Mouse (Mus musculus): ENCODE measurements around the gene Mctp1. TPM values are rescaled to one million over a fixed set of nuclear protein-coding genes. Genes with fewer than 3 reads are reported as not detected.
"Not testable (repeated sequence)": the region's sequence is repeated elsewhere in the genome, so short reads cannot be mapped to it uniquely, and the experiment has no call there.

Gene Mctp1
- polyA plus RNA-seq, 1 experiment = 19.2 TPM

GRCm38 (mm10) chr13:76929152-76929551, 544.8 kb downstream of the Mctp1 start:
- H3K4me3 ChIP-seq (ENCODE audit: insufficient read depth, low read length) = no peak overlapping the region
- no peak overlapping the region for H3K27ac ChIP-seq (ENCODE audit: insufficient read depth, low read length)
- H3K4me1 ChIP-seq (ENCODE audit: control insufficient read depth, insufficient read depth, low read length) = no peaks in the 10 kb centered on the region
- TF ChIP-seq POLR2A (IDR thresholded peaks at IDR 0.05; ENCODE audit: extremely low read depth, insufficient read depth, low read length) = no peak

GRCm38 (mm10) chr13:76932933-76933332, 548.6 kb downstream of the Mctp1 start:
- TF ChIP-seq CTCF (IDR thresholded peaks at IDR 0.05; ENCODE audit: extremely low read depth, insufficient read depth, low read length) (no peak), POLR2A (IDR thresholded peaks at IDR 0.05; ENCODE audit: extremely low read depth, insufficient read depth, low read length) (no peak)
- Histone ChIP-seq H3K4me3 (ENCODE audit: insufficient read depth, low read length) (no peak overlapping the region), H3K27ac (ENCODE audit: insufficient read depth, low read length) (no peak overlapping the region), H3K4me1 (ENCODE audit: control insufficient read depth, insufficient read depth, low read length) (no peaks in the 10 kb centered on the region)

GRCm38 (mm10) chr13:76949234-76949633, 564.9 kb downstream of the Mctp1 start:
- TF ChIP-seq CTCF (IDR thresholded peaks at IDR 0.05; ENCODE audit: extremely low read depth, insufficient read depth, low read length) (no peak), POLR2A (IDR thresholded peaks at IDR 0.05; ENCODE audit: extremely low read depth, insufficient read depth, low read length) (no peak)
- Histone ChIP-seq H3K4me3 (ENCODE audit: insufficient read depth, low read length) (no peak overlapping the region), H3K27ac (ENCODE audit: insufficient read depth, low read length) (no peak overlapping the region), H3K4me1 (ENCODE audit: control insufficient read depth, insufficient read depth, low read length) (no peaks in the 10 kb centered on the region; the same call in 1 of the 2 replicates)

- TF ChIP-seq CTCF (IDR thresholded peaks at IDR 0.05; ENCODE audit: extremely low read depth, insufficient read depth, low read length) = no peak
- no peak for TF ChIP-seq POLR2A (IDR thresholded peaks at IDR 0.05; ENCODE audit: extremely low read depth, insufficient read depth, low read length)
Observed at GRCm38 (mm10) chr13:76967588-76967987, 583.3 kb downstream of the Mctp1 start.

GRCm38 (mm10) chr13:76969386-76969785, 585.1 kb downstream of the Mctp1 start:
- no peaks in the 10 kb centered on the region for H3K4me1 ChIP-seq (ENCODE audit: control insufficient read depth, insufficient read depth, low read length)
- TF ChIP-seq POLR2A (IDR thresholded peaks at IDR 0.05; ENCODE audit: extremely low read depth, insufficient read depth, low read length) (no peak), CTCF (IDR thresholded peaks at IDR 0.05; ENCODE audit: extremely low read depth, insufficient read depth, low read length) (peak; percentile 82)
- H3K27ac ChIP-seq (ENCODE audit: insufficient read depth, low read length) = no peak overlapping the region
- H3K4me3 ChIP-seq (ENCODE audit: insufficient read depth, low read length) = no peak overlapping the region

More at GRCm38 (mm10) chr13:76967588-76967987, 583.3 kb downstream of the Mctp1 start:
- H3K4me3 ChIP-seq (ENCODE audit: insufficient read depth, low read length) = no peak overlapping the region
- no peaks in the 10 kb centered on the region for H3K4me1 ChIP-seq (ENCODE audit: control insufficient read depth, insufficient read depth, low read length)
- H3K27ac ChIP-seq (ENCODE audit: insufficient read depth, low read length) = no peak overlapping the region

GRCm38 (mm10) chr13:76971046-76971445, 586.7 kb downstream of the Mctp1 start:
- H3K27ac ChIP-seq (ENCODE audit: insufficient read depth, low read length); H3K4me1 ChIP-seq (ENCODE audit: control insufficient read depth, insufficient read depth, low read length); H3K4me3 ChIP-seq (ENCODE audit: insufficient read depth, low read length): not testable (repeated sequence)

GRCm38 (mm10) chr13:77002628-77003027, 618.3 kb downstream of the Mctp1 start:
- H3K27ac ChIP-seq (ENCODE audit: insufficient read depth, low read length) = no peak overlapping the region
- no peak overlapping the region for H3K4me3 ChIP-seq (ENCODE audit: insufficient read depth, low read length)
- no peaks in the 10 kb centered on the region for H3K4me1 ChIP-seq (ENCODE audit: control insufficient read depth, insufficient read depth, low read length)
- no peak for TF ChIP-seq CTCF (IDR thresholded peaks at IDR 0.05; ENCODE audit: extremely low read depth, insufficient read depth, low read length)
- TF ChIP-seq POLR2A (IDR thresholded peaks at IDR 0.05; ENCODE audit: extremely low read depth, insufficient read depth, low read length) = no peak

- H3K27ac ChIP-seq (ENCODE audit: insufficient read depth, low read length) = no peak overlapping the region
- TF ChIP-seq POLR2A (IDR thresholded peaks at IDR 0.05; ENCODE audit: extremely low read depth, insufficient read depth, low read length) (no peak), CTCF (IDR thresholded peaks at IDR 0.05; ENCODE audit: extremely low read depth, insufficient read depth, low read length) (no peak)
Observed at GRCm38 (mm10) chr13:77003684-77004083, 619.3 kb downstream of the Mctp1 start.

GRCm38 (mm10) chr13:77018851-77019250, 634.5 kb downstream of the Mctp1 start:
- Histone ChIP-seq H3K27ac (ENCODE audit: insufficient read depth, low read length) (no peak overlapping the region), H3K4me3 (ENCODE audit: insufficient read depth, low read length) (no peak overlapping the region), H3K4me1 (ENCODE audit: control insufficient read depth, insufficient read depth, low read length) (no peaks in the 10 kb centered on the region)
- TF ChIP-seq CTCF (IDR thresholded peaks at IDR 0.05; ENCODE audit: extremely low read depth, insufficient read depth, low read length) (no peak), POLR2A (IDR thresholded peaks at IDR 0.05; ENCODE audit: extremely low read depth, insufficient read depth, low read length) (no peak)

More at GRCm38 (mm10) chr13:77003684-77004083, 619.3 kb downstream of the Mctp1 start:
- no peak overlapping the region for H3K4me3 ChIP-seq (ENCODE audit: insufficient read depth, low read length)
- no peaks in the 10 kb centered on the region for H3K4me1 ChIP-seq (ENCODE audit: control insufficient read depth, insufficient read depth, low read length)

GRCm38 (mm10) chr13:77029594-77029993, 645.3 kb downstream of the Mctp1 start:
- no peak for TF ChIP-seq POLR2A (IDR thresholded peaks at IDR 0.05; ENCODE audit: extremely low read depth, insufficient read depth, low read length)
- no peak for TF ChIP-seq CTCF (IDR thresholded peaks at IDR 0.05; ENCODE audit: extremely low read depth, insufficient read depth, low read length)
- H3K27ac ChIP-seq (ENCODE audit: insufficient read depth, low read length) = no peak overlapping the region
- H3K4me1 ChIP-seq (ENCODE audit: control insufficient read depth, insufficient read depth, low read length) = no peaks in the 10 kb centered on the region; the same call in 1 of the 2 replicates
- H3K4me3 ChIP-seq (ENCODE audit: insufficient read depth, low read length) = no peak overlapping the region

GRCm38 (mm10) chr13:77043375-77043774, 659.0 kb downstream of the Mctp1 start:
- H3K27ac ChIP-seq (ENCODE audit: insufficient read depth, low read length) = no peak overlapping the region
- H3K4me3 ChIP-seq (ENCODE audit: insufficient read depth, low read length) = no peak overlapping the region
- H3K4me1 ChIP-seq (ENCODE audit: control insufficient read depth, insufficient read depth, low read length) = peaks cover 2% of the 10 kb centered on the region; the same call in 1 of the 2 replicates
- no peak for TF ChIP-seq POLR2A (IDR thresholded peaks at IDR 0.05; ENCODE audit: extremely low read depth, insufficient read depth, low read length)
- TF ChIP-seq CTCF (IDR thresholded peaks at IDR 0.05; ENCODE audit: extremely low read depth, insufficient read depth, low read length) = no peak
